Mouse (Mus musculus) MEL (cell line): ENCODE data around the gene Sap18. TPM values are rescaled to one million over a fixed set of nuclear protein-coding genes. Genes with fewer than 3 reads are reported as not detected.
A peak's percentile ranks its signal among the peaks of the same experiment; 100 is the strongest.

Source experiments
- DNase-seq: peaks from one replicate; pipeline ENCODE4 v3.0.0; 2011; ENCODE audit warnings: low read depth, low spot score
- H3K27ac ChIP-seq: 2 replicates; pipeline ENCODE4 v1.5.1; 2012; ENCODE audit warnings: low read depth, mild to moderate bottlenecking, control low read depth, low read length, moderate library complexity; ENCODE audit not compliant: control insufficient read depth
- H3K27me3 ChIP-seq, 2 experiments: fragments of 150-350 bp in 1 of 2; sonication (generic) in 1 of 2; 2 replicates each; pipeline ENCODE4 v1.6.1; 2012; ENCODE audit warnings: low read length in 2 of 2, mild to moderate bottlenecking in 2 of 2, improper control_type of control experiment in 1 of 2, moderate library complexity in 1 of 2; ENCODE audit not compliant: insufficient read depth in 2 of 2, control insufficient read depth in 1 of 2
- H3K36me3 ChIP-seq, 2 experiments: 2 replicates each; pipeline ENCODE4 v1.6.1; 2012 to 2014; ENCODE audit warnings: low read length in 2 of 2, improper control_type of control experiment in 1 of 2, inconsistent platforms in 1 of 2, mild to moderate bottlenecking in 1 of 2; ENCODE audit not compliant: insufficient read depth in 2 of 2, control insufficient read depth in 1 of 2
- H3K4me1 ChIP-seq, 2 experiments: fragments of 150-350 bp in 1 of 2; sonication (generic) in 1 of 2; 2 replicates each; pipeline ENCODE4 v1.6.1; 2012; ENCODE audit warnings: low read length in 2 of 2, improper control_type of control experiment in 1 of 2, mild to moderate bottlenecking in 1 of 2; ENCODE audit not compliant: insufficient read depth in 2 of 2, control insufficient read depth in 1 of 2
- H3K4me3 ChIP-seq, 2 experiments: fragments of 150-350 bp in 1 of 2; sonication (generic) in 1 of 2; 2 replicates each; pipeline ENCODE4 v1.5.1; 2012; ENCODE audit warnings: low read depth in 2 of 2, low read length in 2 of 2, mild to moderate bottlenecking in 2 of 2, moderate library complexity in 2 of 2, control low read depth in 1 of 2, improper control_type of control experiment in 1 of 2; ENCODE audit not compliant: control insufficient read depth in 1 of 2, insufficient read depth in 1 of 2
- H3K79me2 ChIP-seq: 2 replicates; pipeline ENCODE4 v1.6.1; 2012; ENCODE audit warnings: mild to moderate bottlenecking, low read length, moderate library complexity; ENCODE audit not compliant: control insufficient read depth, poor library complexity, insufficient read depth
- H3K9ac ChIP-seq: 2 replicates; pipeline ENCODE4 v1.6.1; 2012; ENCODE audit warnings: low read depth, mild to moderate bottlenecking, control low read depth, low read length, moderate library complexity; ENCODE audit not compliant: control insufficient read depth, poor library complexity, severe bottlenecking
- H3K9me3 ChIP-seq: fragments of 150-350 bp; sonication (generic); replicated peaks from 2 replicates; pipeline ENCODE4 v1.6.1; 2012; ENCODE audit warnings: mild to moderate bottlenecking, low read length, improper control_type of control experiment, moderate library complexity; ENCODE audit not compliant: insufficient read depth
- CHD1 ChIP-seq: IDR thresholded peaks from 2 replicates; pipeline ENCODE4 v1.6.1; 2012; ENCODE audit warnings: low read depth, mild to moderate bottlenecking, inconsistent platforms, low read length, improper control_type of control experiment
- CHD2 ChIP-seq: IDR thresholded peaks from 2 replicates; pipeline ENCODE4 v1.6.1; 2011; ENCODE audit warnings: low read length, improper control_type of control experiment
- CTCF ChIP-seq, 3 experiments: IDR thresholded peaks in 2 of 3; conservative IDR thresholded peaks in 1 of 3; 2 replicates each; pipeline ENCODE4 v1.5.1; 2011 to 2012; ENCODE audit warnings: low read length in 3 of 3, low read depth in 2 of 3, mild to moderate bottlenecking in 2 of 3, improper control_type of control experiment in 1 of 3, inconsistent platforms in 1 of 3, mixed read lengths in 1 of 3, moderate library complexity in 1 of 3; ENCODE audit not compliant: control insufficient read depth in 1 of 3, insufficient read depth in 1 of 3, poor library complexity in 1 of 3, severe bottlenecking in 1 of 3
- E2F4 ChIP-seq: IDR thresholded peaks from 2 replicates; pipeline ENCODE4 v1.6.1; 2011; ENCODE audit warnings: low read depth, low read length, improper control_type of control experiment, borderline replicate concordance
- ELF1 ChIP-seq: IDR thresholded peaks from 2 replicates; pipeline ENCODE4 v1.6.1; 2014; ENCODE audit warnings: low read depth, mild to moderate bottlenecking, inconsistent platforms, low read length, improper control_type of control experiment, moderate library complexity
- EP300 ChIP-seq, 2 experiments: IDR thresholded peaks; 2 replicates each; pipeline ENCODE4 v1.6.1; 2011; ENCODE audit warnings: improper control_type of control experiment in 2 of 2, low read length in 2 of 2, low read depth in 1 of 2, mild to moderate bottlenecking in 1 of 2
- ETS1 ChIP-seq: IDR thresholded peaks from 2 replicates; pipeline ENCODE4 v1.6.1; 2012; ENCODE audit warnings: low read depth, mild to moderate bottlenecking, inconsistent platforms, low read length, improper control_type of control experiment, moderate library complexity
- GABPA ChIP-seq: IDR thresholded peaks from 2 replicates; pipeline ENCODE4 v1.6.1; 2012; ENCODE audit warnings: low read depth, mild to moderate bottlenecking, inconsistent platforms, low read length, improper control_type of control experiment, moderate library complexity
- GATA1 ChIP-seq: IDR thresholded peaks from 2 replicates; pipeline ENCODE4 v1.6.1; 2011; ENCODE audit warnings: low read depth, low read length, improper control_type of control experiment
- HCFC1 ChIP-seq: IDR thresholded peaks from 2 replicates; pipeline ENCODE4 v1.6.1; 2012; ENCODE audit warnings: low read depth, mild to moderate bottlenecking, inconsistent platforms, low read length, improper control_type of control experiment, moderate library complexity
- JUND ChIP-seq: IDR thresholded peaks from 2 replicates; pipeline ENCODE4 v1.6.1; 2011; ENCODE audit warnings: low read depth, mild to moderate bottlenecking, improper control_type of control experiment, low read length
- KAT2A ChIP-seq: conservative IDR thresholded peaks from 2 replicates; pipeline ENCODE4 v1.6.1; 2012; ENCODE audit warnings: low read depth, low read length, improper control_type of control experiment, inconsistent platforms
- MAFK ChIP-seq: IDR thresholded peaks from 2 replicates; pipeline ENCODE4 v1.6.1; 2011; ENCODE audit warnings: low read depth, mild to moderate bottlenecking, low read length, improper control_type of control experiment, borderline replicate concordance
- MAX ChIP-seq: IDR thresholded peaks from 2 replicates; pipeline ENCODE4 v1.6.1; 2011; ENCODE audit warnings: low read length, improper control_type of control experiment
- MAZ ChIP-seq: IDR thresholded peaks from 2 replicates; pipeline ENCODE4 v1.6.1; 2012; ENCODE audit warnings: low read depth, mild to moderate bottlenecking, inconsistent platforms, low read length, improper control_type of control experiment
- MXI1 ChIP-seq: IDR thresholded peaks from 2 replicates; pipeline ENCODE4 v1.6.1; 2011; ENCODE audit warnings: mild to moderate bottlenecking, low read depth, low read length, improper control_type of control experiment
- NELFE ChIP-seq: IDR thresholded peaks from 2 replicates; pipeline ENCODE4 v1.6.1; 2011; ENCODE audit warnings: low read depth, low read length, improper control_type of control experiment
- NRF1 ChIP-seq: IDR thresholded peaks from 2 replicates; pipeline ENCODE4 v1.6.1; 2014; ENCODE audit warnings: low read depth, mild to moderate bottlenecking, inconsistent platforms, low read length, improper control_type of control experiment, moderate library complexity; ENCODE audit not compliant: poor library complexity, insufficient read depth, severe bottlenecking
- POLR2A ChIP-seq, 2 experiments: IDR thresholded peaks; 2 replicates each; pipeline ENCODE4 v1.6.1; 2011 to 2012; ENCODE audit warnings: low read length in 2 of 2, mild to moderate bottlenecking in 2 of 2, control low read depth in 1 of 2, improper control_type of control experiment in 1 of 2, low read depth in 1 of 2, moderate library complexity in 1 of 2; ENCODE audit not compliant: control insufficient read depth in 1 of 2, insufficient read depth in 1 of 2, poor library complexity in 1 of 2
- POLR2AphosphoS2 ChIP-seq: IDR thresholded peaks from 2 replicates; pipeline ENCODE4 v1.6.1; 2011; ENCODE audit warnings: low read length, improper control_type of control experiment
- POLR2AphosphoS5 ChIP-seq: IDR thresholded peaks from 2 replicates; pipeline ENCODE4 v1.6.1; 2012; ENCODE audit warnings: low read depth, borderline replicate concordance, mild to moderate bottlenecking, inconsistent platforms, low read length, moderate library complexity, mixed read lengths
- RAD21 ChIP-seq: IDR thresholded peaks from 2 replicates; pipeline ENCODE4 v1.6.1; 2011; ENCODE audit warnings: mild to moderate bottlenecking, low read depth, low read length, improper control_type of control experiment
- RCOR1 ChIP-seq: IDR thresholded peaks from 2 replicates; pipeline ENCODE4 v1.6.1; 2012; ENCODE audit warnings: low read depth, mild to moderate bottlenecking, inconsistent platforms, low read length, improper control_type of control experiment
- SIN3A ChIP-seq: IDR thresholded peaks from 2 replicates; pipeline ENCODE4 v1.6.1; 2012; ENCODE audit warnings: low read length, improper control_type of control experiment, inconsistent platforms
- SMC3 ChIP-seq: IDR thresholded peaks from 2 replicates; pipeline ENCODE4 v1.6.1; 2011; ENCODE audit warnings: low read depth, low read length, improper control_type of control experiment
- TAL1 ChIP-seq: IDR thresholded peaks from 2 replicates; pipeline ENCODE4 v1.6.1; 2012; ENCODE audit warnings: mild to moderate bottlenecking, inconsistent platforms, low read length, moderate library complexity, mixed read lengths
- TBP ChIP-seq: IDR thresholded peaks from 2 replicates; pipeline ENCODE4 v1.8.0; 2011; ENCODE audit warnings: low read depth, low read length, improper control_type of control experiment
- TCF12 ChIP-seq: IDR thresholded peaks from 2 replicates; pipeline ENCODE4 v1.6.1; 2014; ENCODE audit warnings: low read depth, mild to moderate bottlenecking, inconsistent platforms, low read length, improper control_type of control experiment, moderate library complexity
- UBTF ChIP-seq: IDR thresholded peaks from 2 replicates; pipeline ENCODE4 v1.6.1; 2012; ENCODE audit warnings: low read depth, mild to moderate bottlenecking, inconsistent platforms, low read length, improper control_type of control experiment, moderate library complexity, borderline replicate concordance; ENCODE audit not compliant: insufficient read depth
- USF1 ChIP-seq: IDR thresholded peaks from 2 replicates; pipeline ENCODE4 v1.6.1; 2014; ENCODE audit warnings: low read depth, mild to moderate bottlenecking, inconsistent platforms, low read length, improper control_type of control experiment, moderate library complexity
- USF2 ChIP-seq, 2 experiments: IDR thresholded peaks; 2 replicates each; pipeline ENCODE4 v1.6.1; 2011 to 2012; ENCODE audit warnings: improper control_type of control experiment in 2 of 2, low read length in 2 of 2, borderline replicate concordance in 1 of 2, inconsistent platforms in 1 of 2, low read depth in 1 of 2, mild to moderate bottlenecking in 1 of 2; ENCODE audit not compliant: insufficient read depth in 1 of 2
- ZC3H11A ChIP-seq: IDR thresholded peaks from 2 replicates; pipeline ENCODE4 v1.6.1; 2012; ENCODE audit warnings: low read depth, mild to moderate bottlenecking, inconsistent platforms, low read length, improper control_type of control experiment
- ZKSCAN1 ChIP-seq: IDR thresholded peaks from 2 replicates; pipeline ENCODE4 v1.6.1; 2012; ENCODE audit warnings: low read depth, mild to moderate bottlenecking, inconsistent platforms, low read length, improper control_type of control experiment, moderate library complexity
- ZMIZ1 ChIP-seq: IDR thresholded peaks from 2 replicates; pipeline ENCODE4 v1.6.1; 2012; ENCODE audit warnings: low read depth, mild to moderate bottlenecking, inconsistent platforms, low read length, improper control_type of control experiment, moderate library complexity
- ZNF384 ChIP-seq: IDR thresholded peaks from 2 replicates; pipeline ENCODE4 v1.6.1; 2012; ENCODE audit warnings: low read depth, mild to moderate bottlenecking, inconsistent platforms, low read length, improper control_type of control experiment
- polyA plus RNA-seq, 2 experiments: library from polyadenylated mRNA; stranded (reverse) in 1 of 2; unstranded in 1 of 2; fragments of >175 nt in 1 of 2; fragments of >200 nt in 1 of 2; gene quantifications; 2 replicates each; pipeline versions ENCODE4 v1.2.1 to v1.2.4; 2012; ENCODE audit warnings: low replicate concordance in 2 of 2, low read depth in 1 of 2; ENCODE audit not compliant: insufficient read length in 2 of 2, insufficient read depth in 1 of 2, missing spikeins in 1 of 2
- total RNA-seq: library from RNA; depleted of rRNA; stranded (reverse); fragments of 300-350 nt; gene quantifications from 2 replicates; pipeline ENCODE4 v1.2.3, GENCODE M21; 2012; rRNA removed

Sap18 gene
- 201 and 226 TPM in 2 replicates for total RNA-seq
- polyA plus RNA-seq = 10 to 100 TPM in 1 of 2 experiments, not detected in 1; 13.7 TPM

- peaks cover 28% of the 10 kb centered on the region for H3K79me2 ChIP-seq
- H3K4me1 ChIP-seq = peaks cover 6 to 8% of the 10 kb centered on the region in 2 experiments; a peak in 3 of 4 replicates
- peaks cover 17 to 19% of the 10 kb centered on the region in 2 experiments for H3K36me3 ChIP-seq
- peak; percentile 99 for DNase-seq
- H3K4me3 ChIP-seq = peak within 1 kb of the TSS; percentile 98 to 100
- H3K9ac ChIP-seq = peak within 1 kb of the TSS; percentile 98
- peaks cover 0 to 3% of the 10 kb centered on the region in 2 experiments; a peak in 1 of 4 replicates for H3K27me3 ChIP-seq
- H3K27ac ChIP-seq = peak within 1 kb of the TSS; percentile 49
- H3K9me3 ChIP-seq = no peaks in the 10 kb centered on the region
- peak; percentile 74; the same call in 1 of the 2 replicates for TF ChIP-seq MAZ
- peak; percentile 86 for TF ChIP-seq ELF1
- no peak for TF ChIP-seq ZKSCAN1
- TF ChIP-seq GATA1 = no peak
- no peak for TF ChIP-seq MAFK
- no peak for TF ChIP-seq GABPA
- no peak for TF ChIP-seq RCOR1
- no peak for TF ChIP-seq E2F4
- no peak for TF ChIP-seq CHD1
- TF ChIP-seq NELFE = peak; percentile 70
- no peak for TF ChIP-seq ZC3H11A
- no peak for TF ChIP-seq JUND
- no peak for TF ChIP-seq UBTF
- TF ChIP-seq CTCF (IDR thresholded peaks at IDR 0.05 in 2 of 3, conservative IDR thresholded peaks at IDR 0.05 in 1 of 3; ENCODE audit: control insufficient read depth in 1 of 3, insufficient read depth in 1 of 3, low read depth in 2 of 3, low read length in 3 of 3, poor library complexity in 1 of 3, severe bottlenecking in 1 of 3) = no peak
- no peak for TF ChIP-seq ZMIZ1
- TF ChIP-seq USF2 (IDR thresholded peaks at IDR 0.05; ENCODE audit: borderline replicate concordance in 1 of 2, insufficient read depth in 1 of 2, low read depth in 1 of 2, low read length in 2 of 2) = no peak
- no peak for TF ChIP-seq SMC3
- no peak for TF ChIP-seq POLR2AphosphoS5
- peak; percentile 91 for TF ChIP-seq MXI1
- peak; percentile 44; the same call in 1 of the 2 replicates for TF ChIP-seq USF1
- TF ChIP-seq ETS1 = no peak
- no peak for TF ChIP-seq TAL1
- peak; percentile 87 for TF ChIP-seq HCFC1
- peak; percentile 94 for TF ChIP-seq CHD2
- TF ChIP-seq NRF1 = peak; percentile 96
- TF ChIP-seq TCF12 = peak; percentile 52
- TF ChIP-seq MAX = peak; percentile 85
- TF ChIP-seq KAT2A = no peak; the same call in 1 of the 2 replicates
- no peak for TF ChIP-seq POLR2AphosphoS2
- TF ChIP-seq ZNF384 = no peak
- TF ChIP-seq TBP = peak; percentile 91
- TF ChIP-seq SIN3A = peak; percentile 75
- TF ChIP-seq RAD21 = no peak
- no peak for TF ChIP-seq EP300 (IDR thresholded peaks at IDR 0.05; ENCODE audit: low read depth in 1 of 2, low read length in 2 of 2)
- peak; percentile 78 to 86 for TF ChIP-seq POLR2A (IDR thresholded peaks at IDR 0.05; ENCODE audit: control insufficient read depth in 1 of 2, insufficient read depth in 1 of 2, low read depth in 1 of 2, low read length in 2 of 2, poor library complexity in 1 of 2)
Observed at GRCm38 (mm10) chr14:57797991-57798931, at the start of gene Sap18. Gene Sap18 (plus strand): TSS chr14:57798180.
